Mouse (Mus musculus) spleen, adult 18-20 months (tissue): ENCODE results near the gene Tmem140.

Experiments
- DNase-seq, 2 experiments: peaks; one replicate each; pipeline ENCODE4 v3.0.0; 2022; ENCODE audit warnings: mixed read lengths in 2 of 2

Gene Tmem140

DNA sequence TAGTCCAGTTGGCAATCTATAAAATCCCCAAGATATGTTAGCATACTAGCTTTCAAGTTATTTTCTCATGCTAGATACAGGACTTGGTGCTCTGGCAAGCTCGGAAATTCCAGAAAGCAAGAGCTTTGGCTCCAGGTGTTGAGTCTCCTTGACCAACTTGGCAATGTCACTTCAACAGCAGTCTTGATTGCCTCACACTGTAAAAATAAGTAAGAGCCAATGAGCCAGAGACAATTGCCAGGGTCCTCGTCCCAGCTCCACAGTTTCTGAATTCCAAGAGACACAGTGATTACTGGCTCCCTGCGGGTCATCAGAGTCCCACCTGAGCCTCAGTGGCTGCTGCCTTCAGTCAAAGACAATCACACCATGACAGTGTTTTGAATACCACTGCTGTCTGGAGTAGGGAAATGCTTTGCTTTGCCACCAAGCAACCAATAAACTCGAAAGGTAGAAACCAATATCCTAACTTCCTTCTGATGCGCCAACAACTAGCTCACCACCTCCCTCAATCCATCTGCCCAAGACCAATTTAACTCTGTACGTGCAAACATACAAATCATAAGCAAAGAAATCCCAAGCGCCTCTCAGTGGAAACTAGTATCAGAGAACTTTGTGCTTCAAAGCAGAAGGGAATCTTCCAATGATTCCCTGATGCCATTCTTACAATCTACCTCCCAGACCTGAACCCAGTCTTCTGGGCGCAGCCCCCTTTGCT is 46.8 kb downstream of the Tmem140 start:
- DNase-seq: no peak

DNA sequence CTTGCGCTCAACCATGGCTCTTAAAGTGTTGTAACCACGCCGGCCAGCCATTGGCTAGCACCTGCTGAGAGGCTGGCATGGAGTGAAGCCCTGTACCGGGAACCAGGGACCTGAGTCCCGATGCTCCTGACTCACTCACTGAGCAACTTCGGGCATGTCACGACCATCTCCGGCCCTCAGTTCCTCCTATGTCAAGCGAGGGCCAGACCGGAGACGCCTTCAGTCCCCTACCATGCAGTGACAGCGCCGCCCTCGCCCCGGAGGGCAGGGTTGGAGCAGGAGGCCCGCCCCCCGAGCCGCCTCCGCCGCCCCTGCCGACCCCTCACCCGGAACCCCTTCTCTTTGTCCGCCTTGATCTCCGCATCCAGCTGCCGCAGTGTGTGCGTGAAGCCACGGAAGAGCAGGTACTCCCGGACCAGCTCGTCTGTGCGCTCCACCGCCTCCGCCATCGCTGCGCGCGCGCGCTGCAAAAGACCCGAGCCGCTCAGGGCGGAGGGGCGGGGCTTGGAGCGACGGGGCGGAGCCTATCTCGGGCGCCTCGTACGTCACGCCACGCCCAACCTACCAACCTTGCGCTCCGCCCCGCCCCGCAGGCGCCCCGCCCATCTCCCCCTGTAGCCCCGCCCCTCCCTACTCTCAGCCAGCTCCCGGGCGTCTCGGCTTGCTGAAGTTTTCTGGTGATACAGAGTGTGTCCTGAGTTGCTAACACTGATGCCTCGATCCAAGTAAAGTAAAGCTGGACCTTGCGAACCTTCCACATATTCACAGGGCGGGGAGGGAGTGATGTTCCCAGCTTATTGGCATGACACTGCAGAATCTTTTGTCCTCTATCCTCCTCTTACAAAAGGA is 47.6 kb downstream of the Tmem140 start, which contains the start of gene Wdr91:
Gene Wdr91, minus strand, starts transcription at position 506 of the 849 bp plus-strand sequence.
- DNase-seq: peak; percentile 84 to 97

DNA sequence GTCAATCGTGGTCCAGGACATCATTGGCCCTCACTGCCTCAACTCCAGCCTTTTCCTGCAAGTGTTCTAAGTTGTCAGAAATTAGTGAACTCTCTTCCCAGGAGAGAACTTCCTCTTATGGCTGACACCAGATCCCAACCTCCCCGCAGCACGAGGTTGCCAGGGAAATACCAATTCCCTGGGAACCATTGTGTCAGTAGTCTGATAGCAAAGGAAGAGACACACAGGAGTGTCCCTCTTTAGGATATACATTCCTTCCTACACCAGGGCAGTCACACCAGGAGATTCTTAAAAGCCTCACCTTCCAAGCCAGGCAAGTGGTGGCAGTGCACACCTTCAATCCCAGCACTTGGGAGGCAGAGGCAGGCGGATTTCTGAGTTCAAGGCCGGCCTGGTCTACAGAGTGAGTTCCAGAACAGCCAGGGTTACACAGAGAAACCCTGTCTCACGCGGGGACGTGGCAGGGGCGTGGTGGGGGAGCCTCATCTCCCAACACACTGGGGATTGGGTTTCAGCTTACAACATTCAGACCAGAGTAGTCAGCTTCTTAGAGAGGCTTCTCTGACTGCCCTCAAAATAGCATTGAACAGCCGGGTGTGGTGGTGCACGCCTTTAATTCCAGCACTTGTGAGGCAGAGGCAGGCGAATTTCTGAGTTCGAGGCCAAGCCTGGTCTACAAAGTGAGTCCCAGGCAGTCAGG is 50.5 kb downstream of the Tmem140 start:
- DNase-seq: no peak

DNA sequence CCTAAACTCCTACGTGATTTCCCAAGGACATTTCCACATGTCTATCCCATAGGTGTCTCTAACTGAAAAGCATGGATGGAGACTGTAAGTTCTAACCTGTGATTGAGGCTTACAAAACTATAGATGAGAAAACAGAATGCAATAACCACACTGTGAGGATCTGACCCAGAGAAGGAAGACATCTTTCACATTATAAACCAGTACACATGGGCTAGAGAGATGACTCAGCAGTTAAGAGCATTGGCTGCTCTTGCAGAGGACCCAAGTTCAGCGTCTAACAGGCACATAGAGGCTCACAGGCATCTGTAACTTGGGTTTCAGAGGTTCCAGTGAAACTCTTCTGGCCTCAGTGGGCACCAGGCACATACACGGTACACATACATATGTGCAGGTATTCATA is 51.5 kb downstream of the Tmem140 start:
- no peak for DNase-seq

DNA sequence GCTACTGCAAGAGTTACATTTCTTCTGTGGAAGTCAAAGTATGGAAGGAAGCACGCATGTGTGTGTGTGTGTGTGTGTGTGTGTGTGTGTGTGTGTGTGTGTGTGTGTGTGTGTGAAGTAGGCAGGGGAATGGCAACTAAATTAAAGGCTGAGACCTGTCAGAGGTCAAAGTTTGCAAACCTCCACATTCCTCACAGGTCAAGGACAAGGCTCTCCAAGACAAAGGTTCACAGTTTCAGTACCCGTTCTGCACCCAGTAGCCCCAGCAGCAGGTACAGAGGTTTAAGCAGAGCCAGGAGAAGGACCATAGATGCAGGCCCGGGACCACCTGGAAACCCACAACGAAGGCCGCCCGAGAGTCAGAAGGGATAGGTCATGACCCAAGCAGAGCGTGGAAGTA is 56.2 kb downstream of the Tmem140 start:
- no peak for DNase-seq

DNA sequence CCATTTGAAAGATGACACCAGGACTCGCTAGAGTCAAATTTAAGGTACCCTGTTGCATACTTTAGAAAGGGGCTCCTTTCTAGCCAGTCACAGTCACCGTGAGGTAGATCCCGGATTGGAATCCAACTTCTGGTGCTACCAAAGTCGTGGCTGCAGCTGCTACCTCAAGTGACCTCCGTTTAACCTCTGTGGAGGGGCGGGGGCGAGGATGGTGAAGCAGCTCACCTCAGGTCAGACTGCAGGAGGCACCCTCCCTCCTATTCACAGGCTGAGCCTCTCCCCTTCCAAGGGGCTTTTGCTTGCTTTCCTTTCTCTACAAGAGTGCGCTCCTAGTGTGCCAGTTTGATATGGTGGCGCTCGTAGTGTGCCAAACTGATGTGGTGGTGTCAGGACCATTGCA is 57.0 kb downstream of the Tmem140 start, which contains the start of gene Stra8:
Gene Stra8, plus strand, starts transcription at position 208 of the 400 bp plus-strand sequence.
- DNase-seq: no peak

DNA sequence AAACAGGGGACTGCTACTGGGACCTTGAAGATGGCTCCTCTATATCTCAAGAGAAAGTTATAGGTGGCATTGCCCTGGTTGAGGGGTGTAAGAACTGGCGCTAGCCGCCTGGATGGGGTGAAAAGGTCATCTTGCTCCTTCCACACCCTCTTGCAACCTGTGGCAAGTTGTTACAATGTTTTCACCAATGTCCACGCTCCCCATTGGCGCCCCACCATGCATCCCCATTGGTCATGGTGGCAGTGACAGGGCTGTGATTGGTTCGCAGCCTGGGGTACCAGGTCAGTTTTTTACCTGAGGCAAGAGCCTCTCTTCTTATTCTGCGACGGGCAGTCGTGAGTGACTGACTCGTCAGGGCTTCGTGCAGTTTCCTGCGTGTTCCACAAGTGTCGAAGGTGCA is 57.7 kb downstream of the Tmem140 start:
- no peak for DNase-seq

DNA sequence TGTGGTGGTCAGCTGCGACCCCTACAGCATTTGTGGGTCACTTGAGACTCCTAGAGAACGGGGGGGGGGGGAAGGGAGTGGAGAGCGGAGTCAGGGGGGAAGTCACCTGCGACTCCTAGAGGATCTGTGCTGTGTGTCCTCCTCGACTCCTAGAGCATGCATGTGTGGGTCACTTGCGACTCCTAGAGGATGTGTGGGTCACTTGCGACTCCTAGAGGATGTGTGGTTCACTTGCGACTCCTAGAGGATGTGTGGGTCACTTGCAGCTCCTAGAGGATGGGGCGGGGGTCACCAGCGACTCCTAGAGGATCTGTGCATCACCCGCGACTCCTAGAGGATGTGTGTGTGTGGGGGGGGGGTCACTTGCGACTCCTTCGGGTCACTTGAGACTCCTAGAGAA is 59.0 kb downstream of the Tmem140 start:
- peak; percentile 21 to 22 for DNase-seq
